Mouse (Mus musculus) kidney, adult 2 months (tissue): ENCODE measurements around the gene Phospho1.

Source experiments
- CTCF ChIP-seq: fragments of 200-500 bp; conservative IDR thresholded peaks from 2 replicates; pipeline ENCODE4 v1.5.1; 2011; ENCODE audit warnings: low read depth, mild to moderate bottlenecking, control low read depth, low read length, moderate library complexity, mixed read lengths; ENCODE audit not compliant: insufficient read depth, insufficient read length
- POLR2A ChIP-seq: fragments of 200-500 bp; IDR thresholded peaks from one replicate; pipeline ENCODE4 v1.6.1; 2011; ENCODE audit warnings: low read depth, low read length, control low read depth

- TF ChIP-seq POLR2A (no peak), CTCF (no peak)
Measured at GRCm38 (mm10) chr11:95781557-95781956, 42.7 kb upstream of the Phospho1 start.
